Mouse (Mus musculus) forebrain, embryonic 11.5 days (tissue): ENCODE measurements around the gene Ngp. TPM values are rescaled to one million over a fixed set of nuclear protein-coding genes. Genes with fewer than 3 reads are reported as not detected.
A peak's percentile ranks its signal among the peaks of the same experiment; 100 is the strongest.

Source experiments
- ATAC-seq: fragments of 200-750 bp; cut with Nextera tagmentation; replicated peaks from 2 replicates; pipeline ENCODE4 v1.8.0; 2017; ENCODE audit warnings: moderate TSS enrichment; ENCODE audit not compliant: low FRiP score
- DNase-seq: peaks from one replicate; pipeline ENCODE4 v3.0.0-alpha.2; 2017; ENCODE audit warnings: low spot score
- H3K27ac ChIP-seq: fragments of 300-500 bp; sonication (generic); 2 replicates; pipeline ENCODE4 v1.5.1; 2014; ENCODE audit warnings: low read depth, low read length
- H3K27me3 ChIP-seq: fragments of 300-500 bp; sonication (generic); 2 replicates; pipeline ENCODE4 v1.6.1; 2014; ENCODE audit warnings: mild to moderate bottlenecking, low read length, mixed read lengths; ENCODE audit not compliant: control insufficient read depth, insufficient read depth
- H3K36me3 ChIP-seq: fragments of 300-500 bp; sonication (generic); 2 replicates; pipeline ENCODE4 v1.6.1; 2014; ENCODE audit warnings: mild to moderate bottlenecking, low read length, moderate library complexity, mixed read lengths; ENCODE audit not compliant: control insufficient read depth, insufficient read depth
- H3K4me1 ChIP-seq: fragments of 300-500 bp; sonication (generic); replicated peaks from 2 replicates; pipeline ENCODE4 v1.6.1; 2014; ENCODE audit warnings: low read length, mixed read lengths; ENCODE audit not compliant: control insufficient read depth, insufficient read depth
- H3K4me2 ChIP-seq: fragments of 300-500 bp; sonication (generic); 2 replicates; pipeline ENCODE4 v1.6.1; 2014; ENCODE audit warnings: low read depth, mild to moderate bottlenecking, low read length, moderate library complexity, mixed read lengths; ENCODE audit not compliant: severe bottlenecking
- H3K4me3 ChIP-seq: fragments of 300-500 bp; sonication (generic); 2 replicates; pipeline ENCODE4 v1.5.1; 2014; ENCODE audit warnings: low read depth, low read length
- H3K9ac ChIP-seq: fragments of 300-500 bp; sonication (generic); 2 replicates; pipeline ENCODE4 v1.6.1; 2014; ENCODE audit warnings: low read length
- H3K9me3 ChIP-seq: fragments of 300-500 bp; sonication (generic); 2 replicates; pipeline ENCODE4 v1.6.1; 2016; ENCODE audit warnings: low read length, mixed read lengths; ENCODE audit not compliant: control insufficient read depth
- WGBS: fragments of 180-500 bp; shearing (Covaris S2); extraction: QIAGEN DNeasy Blood & Tissue Kit; methylation state at CpG from one replicate; pipeline ENCODE4 v1.1.7; 2014; 5-methylcytosine and 5-hydroxymethylcytosine counted together
- polyA plus RNA-seq: library from polyadenylated mRNA; unstranded; fragments of >200 nt; fragmentation: Nextera tagmentation; extraction: Ambion mirVana; gene quantifications from 2 replicates; pipeline ENCODE4 v1.2.1, GENCODE M21; 2014

Gene Ngp
- polyA plus RNA-seq, 1 experiment from 2014 or later: 0.36 TPM

GRCm38 (mm10) chr9:110448356-110448755, 28.8 kb downstream of the Ngp start:
- Histone ChIP-seq H3K4me1 (no peaks in the 10 kb centered on the region), H3K36me3 (no peaks in the 10 kb centered on the region), H3K4me2 (no peak overlapping the region), H3K27me3 (no peaks in the 10 kb centered on the region), H3K9ac (no peak overlapping the region), H3K27ac (no peak overlapping the region), H3K4me3 (no peak overlapping the region), H3K9me3 (no peaks in the 10 kb centered on the region)
- ATAC-seq (no peak), DNase-seq (no peak)
- 80% methylated on average over 15 of the region's 15 CpGs for WGBS

GRCm38 (mm10) chr9:110448857-110449617, 29.5 kb downstream of the Ngp start:
- H3K36me3 ChIP-seq: no peaks in the 10 kb centered on the region
- H3K9me3 ChIP-seq: no peaks in the 10 kb centered on the region
- no peaks in the 10 kb centered on the region for H3K4me1 ChIP-seq
- DNase-seq (peak; percentile 87), ATAC-seq (peak; percentile 79)
- H3K4me3 ChIP-seq: no peak overlapping the region
- WGBS: 33% methylated on average over 11 of the region's 11 CpGs
- H3K9ac ChIP-seq: no peak overlapping the region
- no peaks in the 10 kb centered on the region for H3K27me3 ChIP-seq
- no peak overlapping the region for H3K4me2 ChIP-seq
- no peak overlapping the region for H3K27ac ChIP-seq

- Histone ChIP-seq H3K9ac (no peak overlapping the region), H3K27me3 (no peaks in the 10 kb centered on the region), H3K4me3 (no peak overlapping the region), H3K36me3 (no peaks in the 10 kb centered on the region), H3K4me2 (no peak overlapping the region), H3K9me3 (no peaks in the 10 kb centered on the region), H3K4me1 (no peaks in the 10 kb centered on the region), H3K27ac (no peak overlapping the region)
- DNase-seq (no peak), ATAC-seq (no peak)
- whole genome bisulfite sequencing: 88% methylated on average over 3 of the region's 3 CpGs
Observed at GRCm38 (mm10) chr9:110452523-110452922, 33.0 kb downstream of the Ngp start.

- no peak for ATAC-seq
- no peaks in the 10 kb centered on the region for H3K36me3 ChIP-seq
- WGBS: 77% methylated on average over 3 of the region's 3 CpGs
- H3K4me3 ChIP-seq: no peak overlapping the region
- no peak overlapping the region for H3K4me2 ChIP-seq
- H3K4me1 ChIP-seq: no peaks in the 10 kb centered on the region
- H3K27ac ChIP-seq: no peak overlapping the region
- H3K9me3 ChIP-seq: no peaks in the 10 kb centered on the region
- H3K27me3 ChIP-seq: no peaks in the 10 kb centered on the region
- H3K9ac ChIP-seq: no peak overlapping the region
- DNase-seq: no peak
Observed at GRCm38 (mm10) chr9:110457926-110458325, 38.4 kb downstream of the Ngp start.

- no peak overlapping the region for H3K9ac ChIP-seq
- no peak for ATAC-seq
- no peaks in the 10 kb centered on the region for H3K27me3 ChIP-seq
- no peak overlapping the region for H3K4me3 ChIP-seq
- no peaks in the 10 kb centered on the region for H3K36me3 ChIP-seq
- H3K9me3 ChIP-seq: no peaks in the 10 kb centered on the region
- H3K4me1 ChIP-seq: no peaks in the 10 kb centered on the region
- no peak overlapping the region for H3K4me2 ChIP-seq
- H3K27ac ChIP-seq: no peak overlapping the region
- no peak for DNase-seq
- 82% methylated on average over 2 of the region's 2 CpGs for WGBS
Observed at GRCm38 (mm10) chr9:110459145-110459727, 39.7 kb downstream of the Ngp start.

GRCm38 (mm10) chr9:110460884-110461815, 41.6 kb downstream of the Ngp start:
- no peak overlapping the region for H3K4me2 ChIP-seq
- H3K4me1 ChIP-seq: no peaks in the 10 kb centered on the region
- no peaks in the 10 kb centered on the region for H3K9me3 ChIP-seq
- DNase-seq (no peak), ATAC-seq (no peak)
- WGBS: 92% methylated on average over 18 of the region's 18 CpGs
- H3K27ac ChIP-seq: no peak overlapping the region
- no peak overlapping the region for H3K9ac ChIP-seq
- no peaks in the 10 kb centered on the region for H3K36me3 ChIP-seq
- H3K4me3 ChIP-seq: no peak overlapping the region
- no peaks in the 10 kb centered on the region for H3K27me3 ChIP-seq

GRCm38 (mm10) chr9:110462321-110462720, 42.8 kb downstream of the Ngp start:
- H3K27me3 ChIP-seq: no peaks in the 10 kb centered on the region
- no peaks in the 10 kb centered on the region for H3K4me1 ChIP-seq
- DNase-seq (no peak), ATAC-seq (no peak)
- no peak overlapping the region for H3K4me2 ChIP-seq
- no peaks in the 10 kb centered on the region for H3K36me3 ChIP-seq
- no peaks in the 10 kb centered on the region; the same call in 1 of the 2 replicates for H3K9me3 ChIP-seq
- no peak overlapping the region for H3K9ac ChIP-seq
- no peak overlapping the region for H3K4me3 ChIP-seq
- H3K27ac ChIP-seq: no peak overlapping the region
- 83% methylated on average over 7 of the region's 7 CpGs for WGBS

GRCm38 (mm10) chr9:110463983-110464591, 44.5 kb downstream of the Ngp start:
- Histone ChIP-seq H3K4me2 (no peak overlapping the region), H3K4me3 (no peak overlapping the region), H3K9me3 (no peaks in the 10 kb centered on the region; the same call in 1 of the 2 replicates), H3K27ac (no peak overlapping the region), H3K36me3 (no peaks in the 10 kb centered on the region), H3K27me3 (no peaks in the 10 kb centered on the region), H3K9ac (no peak overlapping the region), H3K4me1 (no peaks in the 10 kb centered on the region)
- DNase-seq (no peak), ATAC-seq (no peak)
- 95% methylated on average over 6 of the region's 6 CpGs for WGBS
